Mouse (Mus musculus) forebrain, embryonic 14.5 days (tissue): ENCODE data around the gene Pex6. TPM values are rescaled to one million over a fixed set of nuclear protein-coding genes. Genes with fewer than 3 reads are reported as not detected.

Experiments used
- ATAC-seq: fragments of 200-750 bp; cut with Nextera tagmentation; 2 replicates; pipeline ENCODE4 v1.8.0; 2017; ENCODE audit warnings: mild to moderate bottlenecking, moderate library complexity
- DNase-seq: peaks from one replicate; pipeline ENCODE4 v3.0.0-alpha.2; 2015; ENCODE audit warnings: low spot score
- H3K27ac ChIP-seq: fragments of 300-500 bp; sonication (generic); 2 replicates; pipeline ENCODE4 v1.5.1; 2014; ENCODE audit warnings: low read depth, mild to moderate bottlenecking, control low read depth, low read length, moderate library complexity
- H3K27me3 ChIP-seq: fragments of 300-500 bp; sonication (generic); replicated peaks from 2 replicates; pipeline ENCODE4 v1.6.1; 2014; ENCODE audit warnings: low read length, control low read depth, mixed read lengths; ENCODE audit not compliant: control insufficient read depth, insufficient read depth
- H3K36me3 ChIP-seq: fragments of 300-500 bp; sonication (generic); 2 replicates; pipeline ENCODE4 v1.6.1; 2014; ENCODE audit warnings: low read length, control low read depth; ENCODE audit not compliant: control insufficient read depth, insufficient read depth
- H3K4me1 ChIP-seq: fragments of 300-500 bp; sonication (generic); 2 replicates; pipeline ENCODE4 v1.6.1; 2014; ENCODE audit warnings: antibody characterized with exemption, low read length, control low read depth; ENCODE audit not compliant: control insufficient read depth, insufficient read depth
- H3K4me2 ChIP-seq: fragments of 300-500 bp; sonication (generic); 2 replicates; pipeline ENCODE4 v1.6.1; 2014; ENCODE audit warnings: mild to moderate bottlenecking, control low read depth, low read length
- H3K4me3 ChIP-seq: fragments of 300-500 bp; sonication (generic); 2 replicates; pipeline ENCODE4 v1.5.1; 2014; ENCODE audit warnings: low read depth, low read length, control low read depth
- H3K9ac ChIP-seq: fragments of 300-500 bp; sonication (generic); 2 replicates; pipeline ENCODE4 v1.6.1; 2014; ENCODE audit warnings: mild to moderate bottlenecking, low read length, control low read depth, moderate library complexity
- H3K9me3 ChIP-seq: fragments of 300-500 bp; sonication (generic); replicated peaks from 2 replicates; pipeline ENCODE4 v1.6.1; 2016; ENCODE audit warnings: low read length, control low read depth, mixed read lengths; ENCODE audit not compliant: control insufficient read depth
- WGBS: fragments of 180-500 bp; shearing (Covaris S2); extraction: QIAGEN DNeasy Blood & Tissue Kit; methylation state at CpG from one replicate; pipeline ENCODE4 v1.1.7; 2014; 5-methylcytosine and 5-hydroxymethylcytosine counted together
- polyA plus RNA-seq: library from polyadenylated mRNA; unstranded; fragments of >200 nt; fragmentation: Nextera tagmentation; extraction: Ambion mirVana; gene quantifications from 2 replicates; pipeline ENCODE4 v1.2.1, GENCODE M21; 2014

Gene Pex6
- polyA plus RNA-seq, 1 experiment from 2014 or later = 17.6 TPM

DNA sequence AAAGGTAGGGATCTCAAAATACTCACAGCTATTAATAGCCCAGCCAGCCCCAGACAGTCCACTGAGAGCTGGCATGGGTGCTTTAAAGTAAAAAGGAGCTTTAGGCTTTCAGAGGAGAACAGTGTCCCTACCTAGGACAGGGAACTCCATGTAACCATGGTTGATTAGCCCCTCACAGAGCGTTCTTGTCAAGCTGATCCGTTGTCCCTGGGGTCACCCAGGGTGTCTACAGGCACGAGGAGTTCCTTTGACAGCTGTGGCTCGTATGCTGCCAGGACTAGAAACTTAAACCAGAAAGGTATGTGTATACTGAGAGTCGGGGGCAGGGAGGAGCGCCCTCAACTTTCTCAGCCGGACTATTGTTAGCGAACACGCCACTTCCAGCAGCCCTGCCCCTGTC, 32.4 kb upstream of the Pex6 start:
- WGBS = 70% methylated on average over 9 of the region's 9 CpGs
- Histone ChIP-seq H3K27me3 (no peaks in the 10 kb centered on the region), H3K36me3 (peaks cover 50% of the 10 kb centered on the region), H3K9ac (peak overlapping the region; percentile 76), H3K27ac (no peak overlapping the region), H3K4me1 (peaks cover 18% of the 10 kb centered on the region), H3K4me3 (peak overlapping the region; percentile 80; the same call in 1 of the 2 replicates), H3K9me3 (no peaks in the 10 kb centered on the region), H3K4me2 (peak overlapping the region; percentile 77)
- no peak for DNase-seq
- ATAC-seq = no peak

DNA sequence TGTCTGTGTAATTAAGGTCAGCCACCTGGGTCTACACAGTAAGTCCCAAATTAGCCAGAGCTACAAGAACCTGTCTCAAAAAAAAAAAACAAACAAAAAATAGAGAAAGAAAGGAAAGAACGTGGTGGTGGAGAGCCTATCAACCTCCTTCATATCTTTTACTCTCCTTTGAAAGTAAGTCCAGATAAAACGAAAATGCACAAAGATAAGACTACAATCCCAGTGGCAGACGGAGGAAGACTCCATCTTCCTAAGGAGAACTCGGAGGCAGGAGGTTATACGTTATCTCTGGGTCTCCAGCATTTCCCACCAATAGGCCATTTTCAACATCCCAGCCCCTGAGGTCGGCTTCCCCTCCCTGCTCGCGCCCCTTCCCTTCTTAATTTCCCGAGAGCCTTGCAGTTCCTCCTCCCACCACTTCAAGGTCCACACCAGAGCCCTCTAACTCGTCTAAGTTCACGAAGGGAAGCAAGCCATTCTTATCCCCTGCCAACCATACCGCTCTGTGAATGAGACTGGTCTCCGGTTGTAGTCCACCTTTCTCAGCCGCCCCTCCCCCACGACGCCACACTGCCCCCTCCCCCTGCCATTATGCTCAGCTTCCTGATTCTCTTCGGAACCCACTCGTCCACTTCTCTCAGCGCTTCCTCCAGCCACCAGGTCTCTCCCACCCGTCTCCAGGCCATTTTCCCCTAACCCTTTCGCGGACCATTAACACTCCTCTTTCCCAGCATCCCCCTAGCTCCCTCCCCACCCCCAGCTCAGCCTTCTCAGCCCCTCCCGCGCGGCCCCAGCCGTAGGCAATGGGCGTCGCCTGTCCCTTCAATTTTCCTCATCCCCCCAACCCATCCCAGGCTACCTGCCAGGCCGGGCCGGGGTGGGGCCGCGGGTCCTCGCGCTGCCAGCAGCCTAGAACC, 31.2 kb upstream of the Pex6 start:
- H3K27me3 ChIP-seq = no peaks in the 10 kb centered on the region
- H3K4me2 ChIP-seq = peak overlapping the region; percentile 77
- WGBS = 1% methylated on average over 34 of the region's 34 CpGs
- ATAC-seq (peak; percentile 15), DNase-seq (peak; percentile 61)
- peak overlapping the region; percentile 76 for H3K9ac ChIP-seq
- H3K27ac ChIP-seq = peak overlapping the region; percentile 80
- H3K36me3 ChIP-seq = peaks cover 58% of the 10 kb centered on the region
- H3K4me3 ChIP-seq = peak overlapping the region; percentile 80
- H3K9me3 ChIP-seq = no peaks in the 10 kb centered on the region
- H3K4me1 ChIP-seq = peaks cover 18% of the 10 kb centered on the region

DNA sequence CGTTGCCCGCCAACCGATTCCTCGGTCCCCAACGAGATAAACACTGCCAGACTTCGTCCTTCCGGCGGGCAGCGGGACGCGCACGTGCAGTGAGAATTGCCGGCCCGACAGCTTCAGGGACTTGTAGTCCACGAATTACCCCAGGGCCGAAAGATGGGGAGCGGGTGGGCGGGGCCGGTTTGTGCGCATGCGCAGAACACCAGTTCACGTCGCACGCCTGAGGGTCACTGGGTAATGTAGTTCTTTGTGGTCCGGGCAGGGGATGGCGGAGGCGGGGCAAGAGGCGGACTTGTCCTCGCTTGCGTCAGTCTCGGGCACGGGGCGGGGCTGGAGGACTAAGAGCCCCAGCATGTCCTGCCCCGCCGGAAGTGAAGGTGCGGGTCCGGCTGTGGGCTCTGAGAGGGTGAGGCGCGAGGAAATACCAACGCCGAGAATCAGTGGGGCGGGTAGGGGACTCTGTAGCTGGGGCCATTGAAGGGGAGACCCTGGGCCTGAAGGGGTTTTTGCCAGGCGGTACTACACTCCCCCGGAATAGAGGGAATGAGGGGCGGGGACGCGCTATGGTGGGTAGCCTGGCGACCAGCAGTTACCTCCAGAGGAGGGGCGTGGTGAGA, 30.4 kb upstream of the Pex6 start, which contains the start of gene Klhdc3:
TSS of gene Klhdc3 (minus strand) at position 155 of the 614 bp plus-strand sequence.
- H3K27me3 ChIP-seq = no peaks in the 10 kb centered on the region
- H3K36me3 ChIP-seq = peaks cover 58% of the 10 kb centered on the region
- peak; percentile 98 for ATAC-seq
- H3K4me3 ChIP-seq = peak within 1 kb of the TSS; percentile 80
- H3K9ac ChIP-seq = peak within 1 kb of the TSS; percentile 76
- H3K4me2 ChIP-seq = peak within 1 kb of the TSS; percentile 79
- under 1% methylated on average over 49 of the region's 49 CpGs for WGBS
- no peaks in the 10 kb centered on the region for H3K9me3 ChIP-seq
- peak within 1 kb of the TSS; percentile 80 for H3K27ac ChIP-seq
- H3K4me1 ChIP-seq = peaks cover 18% of the 10 kb centered on the region
- DNase-seq = peak; percentile 99

DNA sequence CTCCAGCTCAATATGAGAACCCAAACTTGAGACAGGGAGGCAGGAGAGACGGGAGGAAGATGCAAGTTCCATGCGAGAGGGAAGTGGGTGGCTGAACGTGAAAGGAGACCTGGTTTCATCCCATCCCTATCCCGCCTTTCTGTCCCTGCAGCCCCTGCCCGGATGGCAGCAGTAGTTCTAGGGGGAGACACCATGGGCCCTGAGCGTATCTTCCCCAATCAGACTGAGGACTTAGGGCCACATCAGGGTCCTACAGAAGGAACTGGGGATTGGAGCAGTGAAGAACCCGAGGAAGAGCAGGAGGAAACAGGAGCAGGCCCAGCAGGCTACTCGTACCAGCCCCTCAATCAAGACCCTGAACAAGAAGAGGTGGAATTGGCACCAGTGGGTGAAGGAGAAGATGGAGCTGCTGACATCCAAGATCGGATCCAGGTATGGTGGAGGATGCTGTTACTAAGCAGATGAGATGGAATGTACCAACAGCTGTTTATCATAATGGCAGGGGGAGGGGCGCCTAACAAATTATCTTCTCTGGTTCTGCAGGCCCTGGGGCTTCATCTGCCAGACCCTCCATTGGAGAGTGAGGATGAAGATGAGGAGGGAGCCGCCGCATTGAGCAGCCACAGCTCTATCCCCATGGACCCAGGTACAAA, 29.7 kb upstream of the Pex6 start:
- no peaks in the 10 kb centered on the region for H3K9me3 ChIP-seq
- DNase-seq = no peak
- H3K27ac ChIP-seq = no peak overlapping the region
- no peak for ATAC-seq
- H3K27me3 ChIP-seq = no peaks in the 10 kb centered on the region
- 31% methylated on average over 12 of the region's 12 CpGs for WGBS
- H3K36me3 ChIP-seq = peaks cover 58% of the 10 kb centered on the region
- H3K9ac ChIP-seq = peak overlapping the region; percentile 70
- H3K4me1 ChIP-seq = peaks cover 18% of the 10 kb centered on the region
- peak overlapping the region; percentile 80 for H3K4me3 ChIP-seq
- peak overlapping the region; percentile 79 for H3K4me2 ChIP-seq

DNA sequence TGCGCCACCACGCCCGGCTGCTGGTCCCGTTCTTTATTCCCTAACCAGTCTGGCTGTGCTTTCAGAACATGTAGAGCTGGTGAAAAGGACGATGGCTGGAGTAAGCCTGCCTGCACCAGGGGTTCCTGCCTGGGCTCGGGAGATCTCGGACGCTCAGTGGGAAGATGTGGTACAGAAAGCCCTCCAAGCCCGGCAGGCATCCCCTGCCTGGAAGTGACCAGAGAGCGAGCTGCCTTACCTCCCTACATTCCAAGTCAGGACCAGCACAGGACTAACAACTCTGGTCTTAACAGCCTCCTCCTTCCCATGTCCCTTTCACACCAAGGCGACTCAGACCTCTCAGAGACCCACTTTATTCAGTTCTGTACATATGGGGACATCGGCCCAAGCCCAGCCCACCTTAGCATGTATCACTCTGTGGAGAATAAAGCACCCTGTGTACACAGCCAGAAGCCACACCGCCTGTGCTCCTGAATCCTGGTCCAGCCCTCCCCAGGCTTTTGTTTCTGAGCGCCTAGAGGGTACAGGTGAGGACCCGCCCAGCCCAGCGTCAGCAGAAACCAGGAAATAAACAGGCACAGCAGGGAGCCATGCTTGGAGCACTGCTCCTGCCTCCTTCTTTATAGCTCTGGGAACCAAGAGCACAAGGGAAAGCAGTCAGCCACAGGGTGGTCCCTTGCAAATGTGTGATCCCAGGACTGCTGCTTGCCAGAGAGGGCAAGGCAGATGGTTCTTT, 28.4 kb upstream of the Pex6 start:
- Histone ChIP-seq H3K4me3 (no peak overlapping the region), H3K27me3 (no peaks in the 10 kb centered on the region), H3K27ac (no peak overlapping the region), H3K9me3 (no peaks in the 10 kb centered on the region), H3K4me1 (peaks cover 18% of the 10 kb centered on the region), H3K36me3 (peaks cover 54% of the 10 kb centered on the region), H3K4me2 (no peak overlapping the region), H3K9ac (no peak overlapping the region)
- WGBS = 76% methylated on average over 16 of the region's 16 CpGs
- ATAC-seq (no peak), DNase-seq (no peak)

DNA sequence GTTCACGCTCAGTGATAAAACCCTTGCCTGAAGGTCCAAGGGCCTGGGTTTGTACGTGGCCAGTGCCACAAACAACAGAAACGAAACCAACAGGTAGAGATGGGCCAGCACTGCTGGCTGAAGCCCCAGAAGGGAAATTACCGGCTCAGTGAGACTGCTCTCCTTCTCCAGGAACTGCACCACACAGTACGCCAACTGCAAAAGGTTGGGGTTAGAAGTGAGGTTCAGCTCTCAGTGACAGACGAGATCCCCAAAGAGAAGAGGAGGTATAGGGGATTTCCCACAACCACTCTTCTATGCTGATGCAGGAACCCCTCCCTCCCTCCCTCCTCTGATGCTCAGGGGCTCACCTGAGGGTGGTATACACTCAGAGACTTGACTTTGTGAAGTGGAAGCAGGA, 25.4 kb upstream of the Pex6 start:
- Histone ChIP-seq H3K9ac (no peak overlapping the region), H3K27ac (no peak overlapping the region), H3K9me3 (no peaks in the 10 kb centered on the region), H3K36me3 (peaks cover 50% of the 10 kb centered on the region), H3K27me3 (no peaks in the 10 kb centered on the region), H3K4me3 (no peak overlapping the region), H3K4me1 (peaks cover 6% of the 10 kb centered on the region), H3K4me2 (no peak overlapping the region)
- ATAC-seq (no peak), DNase-seq (no peak)
- 97% methylated on average over 6 of the region's 6 CpGs for WGBS

DNA sequence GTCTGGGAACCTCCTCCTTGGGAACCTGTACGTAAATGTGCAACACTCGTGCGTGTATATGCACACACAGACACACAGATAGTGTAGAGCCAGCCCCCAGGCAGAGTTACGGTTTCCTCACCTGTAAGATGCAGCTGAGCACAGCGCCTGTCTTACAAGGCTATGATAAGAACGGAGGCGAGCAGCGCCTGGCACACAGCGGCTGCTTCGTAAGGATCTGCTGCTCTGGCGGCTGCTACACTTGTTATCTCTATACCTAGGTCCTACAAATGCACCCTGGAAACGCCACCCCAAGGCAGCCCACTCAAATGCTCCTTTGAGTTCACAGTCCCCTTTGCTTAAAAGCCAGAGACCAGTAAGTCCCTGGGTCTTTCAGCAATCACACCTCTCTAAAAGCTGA, 20.6 kb upstream of the Pex6 start:
- peaks cover 20% of the 10 kb centered on the region for H3K36me3 ChIP-seq
- no peak overlapping the region for H3K4me3 ChIP-seq
- no peaks in the 10 kb centered on the region for H3K27me3 ChIP-seq
- H3K27ac ChIP-seq = no peak overlapping the region
- H3K9ac ChIP-seq = no peak overlapping the region
- H3K9me3 ChIP-seq = no peaks in the 10 kb centered on the region
- 93% methylated on average over 12 of the region's 12 CpGs for WGBS
- DNase-seq = no peak
- H3K4me1 ChIP-seq = no peaks in the 10 kb centered on the region
- no peak overlapping the region for H3K4me2 ChIP-seq
- ATAC-seq = no peak

DNA sequence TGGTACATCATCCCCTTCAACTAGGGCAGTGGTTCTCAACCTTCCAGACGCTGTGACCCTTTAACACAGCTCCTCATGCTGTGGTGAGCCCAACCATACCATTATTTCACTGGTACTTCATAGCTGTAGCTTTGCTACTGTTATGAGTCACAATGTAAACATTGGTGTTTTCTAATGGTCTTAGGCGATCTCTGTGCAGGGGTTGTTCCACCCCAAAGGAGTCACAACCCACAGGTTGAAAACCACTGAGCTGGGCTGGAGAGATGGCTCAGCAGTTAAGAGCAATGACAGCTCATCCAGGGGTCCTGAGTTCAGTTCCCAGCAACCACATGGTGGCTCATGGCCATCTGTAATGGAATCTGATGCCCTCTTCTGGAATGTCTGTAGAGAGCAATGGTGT, 19.9 kb upstream of the Pex6 start:
- no peaks in the 10 kb centered on the region for H3K4me1 ChIP-seq
- H3K9ac ChIP-seq = no peak overlapping the region
- ATAC-seq (no peak), DNase-seq (no peak)
- no peaks in the 10 kb centered on the region for H3K27me3 ChIP-seq
- whole genome bisulfite sequencing = 88% methylated on average over 2 of the region's 2 CpGs
- no peak overlapping the region for H3K4me3 ChIP-seq
- H3K9me3 ChIP-seq = no peaks in the 10 kb centered on the region
- H3K36me3 ChIP-seq = peaks cover 16% of the 10 kb centered on the region
- no peak overlapping the region for H3K27ac ChIP-seq
- H3K4me2 ChIP-seq = no peak overlapping the region
